29 mouse cellular contexts compared by ENCODE assay signal in genomic region chr12:102370931-102371500, GRCm38 (mm10).
A peak's percentile ranks its signal among the peaks of the same experiment; 100 is the strongest.
DNase-seq lines count a peak whose midpoint lies in the region; ATAC-seq and TF ChIP-seq lines count a peak whose summit lies in the region.
"Had no signal": no experiment of that assay in that cellular context is flagged by ENCODE, and none has a peak within 500 bp of the region (broad histone marks: within the 10 kb centered on the region; RNA-seq: fewer than 3 reads in every experiment).

No protein-coding gene starts in this region.

- H3K4me3 ChIP-seq in liver, postnatal 0 days (ENCODE audit: low read depth, low read length) = no peak overlapping the region
- no peak overlapping the region for H3K4me3 ChIP-seq in midbrain, embryonic 15.5 days
- H3K4me3 ChIP-seq: embryonic facial prominence, embryonic 10.5 days; forebrain, embryonic 15.5 days; heart, embryonic 13.5 days; hindbrain, embryonic 15.5 days; limb, embryonic 12.5 days; liver, embryonic 12.5 days; midbrain, embryonic 10.5 days; neural tube, embryonic 12.5 days had no signal

- no peak for ATAC-seq in liver, postnatal 0 days
- peak; percentile 72 for ATAC-seq in CD4-positive, CD25-positive, alpha-beta regulatory T cell, adult 4 months
- ATAC-seq in activated CD4-positive, CD25-positive, alpha-beta regulatory T cell, adult 4 months = peak; percentile 73
- ATAC-seq in midbrain, embryonic 15.5 days (replicated peaks) = no peak
- ATAC-seq: forebrain, embryonic 15.5 days; intestine, embryonic 16.5 days; liver, embryonic 12.5 days had no signal

- intact Hi-C loops in left cerebral cortex, postnatal 4 days (cut with DNase I) = loop anchor here (10.0 kb wide), 2 partner anchors 106 to 226 kb away; no protein-coding TSS in a partner anchor

- no peak overlapping the region for H3K9ac ChIP-seq in liver, postnatal 0 days (replicated peaks)
- no peak overlapping the region for H3K9ac ChIP-seq in midbrain, embryonic 15.5 days
- H3K9ac ChIP-seq: forebrain, embryonic 15.5 days; heart, embryonic 13.5 days; hindbrain, embryonic 15.5 days; limb, embryonic 12.5 days; liver, embryonic 12.5 days; neural tube, embryonic 12.5 days had no signal

- no peak for TF ChIP-seq EP300 in liver, postnatal 0 days (IDR thresholded peaks at IDR 0.05; ENCODE audit: low read depth)

- H3K4me1 ChIP-seq in liver, postnatal 0 days (ENCODE audit: insufficient read depth) = peaks cover 7% of the 10 kb centered on the region; the same call in 1 of the 2 replicates
- H3K4me1 ChIP-seq in midbrain, embryonic 15.5 days = no peaks in the 10 kb centered on the region
- H3K4me1 ChIP-seq: forebrain, embryonic 15.5 days; hindbrain, embryonic 15.5 days; liver, embryonic 12.5 days; midbrain, embryonic 10.5 days; neural tube, embryonic 12.5 days had no signal

- WGBS in liver, postnatal 0 days (ENCODE audit: insufficient replicate concordance) = 75% methylated on average over 4 of the region's 4 CpGs
- WGBS in midbrain, embryonic 15.5 days = 96% methylated on average over 4 of the region's 4 CpGs

- no peak overlapping the region for H3K27ac ChIP-seq in liver, postnatal 0 days (ENCODE audit: low read depth)
- no peak overlapping the region for H3K27ac ChIP-seq in midbrain, embryonic 15.5 days
- H3K27ac ChIP-seq: embryonic facial prominence, embryonic 10.5 days; forebrain, embryonic 15.5 days; heart, embryonic 13.5 days; hindbrain, embryonic 15.5 days; limb, embryonic 12.5 days; liver, embryonic 12.5 days; midbrain, embryonic 10.5 days; neural tube, embryonic 12.5 days had no signal

- H3K27me3 ChIP-seq in liver, postnatal 0 days (ENCODE audit: insufficient read depth, low read length) = no peaks in the 10 kb centered on the region
- H3K27me3 ChIP-seq in midbrain, embryonic 15.5 days (replicated peaks) = no peaks in the 10 kb centered on the region
- H3K27me3 ChIP-seq: forebrain, embryonic 15.5 days; heart, embryonic 13.5 days; hindbrain, embryonic 15.5 days; limb, embryonic 12.5 days; liver, embryonic 12.5 days; neural tube, embryonic 12.5 days had no signal

- H3K36me3 ChIP-seq in liver, postnatal 0 days (replicated peaks; ENCODE audit: insufficient read depth, low read length) = peaks cover 60% of the 10 kb centered on the region
- H3K36me3 ChIP-seq in midbrain, embryonic 15.5 days (replicated peaks) = no peaks in the 10 kb centered on the region
- H3K36me3 ChIP-seq: forebrain, embryonic 15.5 days; hindbrain, embryonic 15.5 days; limb, embryonic 12.5 days; midbrain, embryonic 10.5 days; neural tube, embryonic 12.5 days had no signal

- TF ChIP-seq CTCF in liver, postnatal 0 days (IDR thresholded peaks at IDR 0.05; ENCODE audit: low read depth) = no peak

- no peaks in the 10 kb centered on the region for H3K9me3 ChIP-seq in liver, postnatal 0 days (ENCODE audit: low read length)
- no peaks in the 10 kb centered on the region for H3K9me3 ChIP-seq in midbrain, embryonic 15.5 days
- H3K9me3 ChIP-seq: embryonic facial prominence, embryonic 10.5 days; forebrain, embryonic 15.5 days; heart, embryonic 13.5 days; hindbrain, embryonic 15.5 days; limb, embryonic 12.5 days; liver, embryonic 12.5 days; midbrain, embryonic 10.5 days; neural tube, embryonic 12.5 days had no signal

- no peak for DNase-seq in liver, postnatal 0 days
- DNase-seq in liver = no peak
- peak; percentile 86 for DNase-seq in naive thymus-derived CD4-positive, alpha-beta T cell, adult 2 months (ENCODE audit: low read depth)
- no peak for DNase-seq in left cerebral cortex, postnatal 4 days
- no peak for DNase-seq in layer of hippocampus, postnatal 25 days (ENCODE audit: extremely low spot score in 1 of 2, low spot score in 1 of 2)
- DNase-seq: B cell, adult 2 months; cerebellum, adult 11-12 months; cerebellum, postnatal 10 days; gastrocnemius, postnatal 14 days; heart, adult 18-20 months; heart, postnatal 4 days; kidney, adult 9 months; kidney, postnatal 14 days; lung, adult 2 months; lung, postnatal 36 days; retina, postnatal 1 day; thymus, adult 18-20 months had no signal

- H3K4me2 ChIP-seq in liver, postnatal 0 days (ENCODE audit: low read depth, low read length) = 0 out of 2 replicates have a peak overlapping the region, but pooled peaks have one; percentile 49
- H3K4me2 ChIP-seq in midbrain, embryonic 15.5 days = no peak overlapping the region
- H3K4me2 ChIP-seq: forebrain, embryonic 15.5 days; heart, embryonic 13.5 days; hindbrain, embryonic 15.5 days; limb, embryonic 12.5 days; liver, embryonic 12.5 days; neural tube, embryonic 12.5 days had no signal

Comparison
In these comparisons a context has a peak if more than half of its experiments do, and no peak if none do; other contexts are left out.
1. ATAC-seq: peak in CD4-positive, CD25-positive, alpha-beta regulatory T cell, adult 4 months (single experiment) and activated CD4-positive, CD25-positive, alpha-beta regulatory T cell, adult 4 months (single experiment); none in liver, postnatal 0 days (single experiment) and midbrain, embryonic 15.5 days (single experiment).